Mouse (Mus musculus) hindbrain, embryonic 11.5 days (tissue): ENCODE measurements around the gene Scgb1c1. TPM values are rescaled to one million over a fixed set of nuclear protein-coding genes. Genes with fewer than 3 reads are reported as not detected.

Experiments
- ATAC-seq: fragments of 200-750 bp; cut with Nextera tagmentation; 2 replicates; pipeline ENCODE4 v1.8.0; 2017; ENCODE audit warnings: mild to moderate bottlenecking, moderate TSS enrichment, moderate library complexity; ENCODE audit not compliant: low FRiP score
- DNase-seq: peaks from one replicate; pipeline ENCODE4 v3.0.0-alpha.2; 2015; ENCODE audit warnings: low spot score
- H3K27ac ChIP-seq: fragments of 300-500 bp; sonication (generic); 2 replicates; pipeline ENCODE4 v1.5.1; 2014; ENCODE audit warnings: mild to moderate bottlenecking, low read depth, low read length
- H3K27me3 ChIP-seq: fragments of 300-500 bp; sonication (generic); 2 replicates; pipeline ENCODE4 v1.6.1; 2014; ENCODE audit warnings: mild to moderate bottlenecking, low read length, moderate library complexity, mixed read lengths; ENCODE audit not compliant: control insufficient read depth, insufficient read depth
- H3K36me3 ChIP-seq: fragments of 300-500 bp; sonication (generic); 2 replicates; pipeline ENCODE4 v1.6.1; 2014; ENCODE audit warnings: mild to moderate bottlenecking, low read length, moderate library complexity, mixed read lengths; ENCODE audit not compliant: control insufficient read depth, insufficient read depth
- H3K4me1 ChIP-seq: fragments of 300-500 bp; sonication (generic); replicated peaks from 2 replicates; pipeline ENCODE4 v1.6.1; 2014; ENCODE audit warnings: low read length, mixed read lengths; ENCODE audit not compliant: control insufficient read depth, insufficient read depth
- H3K4me2 ChIP-seq: fragments of 300-500 bp; sonication (generic); replicated peaks from 2 replicates; pipeline ENCODE4 v1.6.1; 2014; ENCODE audit warnings: mild to moderate bottlenecking, low read depth, low read length
- H3K4me3 ChIP-seq: fragments of 300-500 bp; sonication (generic); 2 replicates; pipeline ENCODE4 v1.5.1; 2014; ENCODE audit warnings: low read depth, low read length
- H3K9ac ChIP-seq: fragments of 300-500 bp; sonication (generic); 2 replicates; pipeline ENCODE4 v1.6.1; 2014; ENCODE audit warnings: low read depth, low read length
- H3K9me3 ChIP-seq: fragments of 300-500 bp; sonication (generic); 2 replicates; pipeline ENCODE4 v1.6.1; 2016; ENCODE audit warnings: low read length; ENCODE audit not compliant: control insufficient read depth
- WGBS: fragments of 180-500 bp; shearing (Covaris S2); extraction: QIAGEN DNeasy Blood & Tissue Kit; methylation state at CpG from one replicate; pipeline ENCODE4 v1.1.7; 2014; 5-methylcytosine and 5-hydroxymethylcytosine counted together
- polyA plus RNA-seq: library from polyadenylated mRNA; unstranded; fragments of >200 nt; fragmentation: Nextera tagmentation; extraction: Ambion mirVana; gene quantifications from 2 replicates; pipeline ENCODE4 v1.2.1, GENCODE M21; 2014

The Scgb1c1 gene
- polyA plus RNA-seq, 1 experiment from 2014 or later = not detected

- Histone ChIP-seq H3K9me3 (no peaks in the 10 kb centered on the region), H3K4me2 (peak overlapping the region; percentile 57), H3K4me1 (no peaks in the 10 kb centered on the region), H3K27me3 (no peaks in the 10 kb centered on the region), H3K4me3 (peak overlapping the region; percentile 43), H3K36me3 (no peaks in the 10 kb centered on the region), H3K27ac (no peak overlapping the region), H3K9ac (peak overlapping the region; percentile 46; the same call in 1 of the 2 replicates)
- DNase-seq (no peak), ATAC-seq (peak; percentile 52)
- WGBS = 48% methylated on average over 5 of the region's 5 CpGs
These were observed 24.1 kb upstream of the Scgb1c1 start for GRCm38 (mm10) chr7:140821305-140821652.

- H3K9ac ChIP-seq = peak within 1 kb of the TSS; percentile 46
- ATAC-seq (peak; percentile 88), DNase-seq (peak; percentile 67)
- H3K36me3 ChIP-seq = no peaks in the 10 kb centered on the region
- no peaks in the 10 kb centered on the region for H3K9me3 ChIP-seq
- no peaks in the 10 kb centered on the region for H3K27me3 ChIP-seq
- H3K4me2 ChIP-seq = peak within 1 kb of the TSS; percentile 57
- WGBS = 1% methylated on average over 21 of the region's 21 CpGs
- no peak within 1 kb of the TSS for H3K27ac ChIP-seq
- H3K4me3 ChIP-seq = peak within 1 kb of the TSS; percentile 43
- H3K4me1 ChIP-seq = no peaks in the 10 kb centered on the region
These were observed 23.6 kb upstream of the Scgb1c1 start, which contains the start of gene Zfp941 for GRCm38 (mm10) chr7:140821653-140822329. Gene Zfp941 (minus strand): TSS chr7:140822178.

GRCm38 (mm10) chr7:140822731-140823130 is 22.6 kb upstream of the Scgb1c1 start:
- Histone ChIP-seq H3K9me3 (no peaks in the 10 kb centered on the region), H3K27me3 (no peaks in the 10 kb centered on the region), H3K4me3 (no peak overlapping the region), H3K9ac (no peak overlapping the region), H3K4me2 (no peak overlapping the region), H3K36me3 (no peaks in the 10 kb centered on the region), H3K27ac (no peak overlapping the region), H3K4me1 (no peaks in the 10 kb centered on the region)
- ATAC-seq (no peak), DNase-seq (no peak)
- 89% methylated on average over 4 of the region's 4 CpGs for WGBS

- DNase-seq = peak; percentile 37
- Histone ChIP-seq H3K36me3 (no peaks in the 10 kb centered on the region), H3K27ac (no peak overlapping the region), H3K9ac (no peak overlapping the region), H3K4me3 (no peak overlapping the region), H3K9me3 (no peaks in the 10 kb centered on the region), H3K4me1 (no peaks in the 10 kb centered on the region), H3K4me2 (no peak overlapping the region), H3K27me3 (no peaks in the 10 kb centered on the region)
- ATAC-seq = no peak
- WGBS = 37% methylated on average over 8 of the region's 8 CpGs
These were observed 17.0 kb upstream of the Scgb1c1 start for GRCm38 (mm10) chr7:140828171-140828881.

- Histone ChIP-seq H3K36me3 (no peaks in the 10 kb centered on the region), H3K9ac (no peak overlapping the region), H3K4me3 (no peak overlapping the region), H3K27me3 (no peaks in the 10 kb centered on the region), H3K27ac (no peak overlapping the region), H3K4me2 (no peak overlapping the region), H3K4me1 (no peaks in the 10 kb centered on the region), H3K9me3 (no peaks in the 10 kb centered on the region)
- 71% methylated on average over 6 of the region's 6 CpGs for WGBS
- DNase-seq (no peak), ATAC-seq (no peak)
These were observed 13.9 kb upstream of the Scgb1c1 start for GRCm38 (mm10) chr7:140831447-140831846.

- Histone ChIP-seq H3K36me3 (no peaks in the 10 kb centered on the region), H3K9ac (no peak overlapping the region), H3K4me2 (no peak overlapping the region), H3K27me3 (no peaks in the 10 kb centered on the region), H3K4me3 (no peak overlapping the region), H3K4me1 (no peaks in the 10 kb centered on the region), H3K9me3 (no peaks in the 10 kb centered on the region), H3K27ac (no peak overlapping the region)
- no peak for DNase-seq
- 77% methylated on average over 4 of the region's 4 CpGs for WGBS
- ATAC-seq = no peak
These were observed 12.0 kb upstream of the Scgb1c1 start for GRCm38 (mm10) chr7:140833341-140833740.

GRCm38 (mm10) chr7:140834968-140835757 is 10.2 kb upstream of the Scgb1c1 start, which contains the start of gene Urah:
Gene Urah (plus strand): TSS chr7:140835018.
- ATAC-seq = no peak
- no peaks in the 10 kb centered on the region for H3K9me3 ChIP-seq
- 42% methylated on average over 20 of the region's 20 CpGs for WGBS
- no peak within 1 kb of the TSS for H3K4me2 ChIP-seq
- no peak for DNase-seq
- H3K27ac ChIP-seq = no peak within 1 kb of the TSS
- H3K4me1 ChIP-seq = no peaks in the 10 kb centered on the region
- no peaks in the 10 kb centered on the region for H3K27me3 ChIP-seq
- H3K4me3 ChIP-seq = no peak within 1 kb of the TSS
- no peaks in the 10 kb centered on the region for H3K36me3 ChIP-seq
- H3K9ac ChIP-seq = no peak within 1 kb of the TSS

GRCm38 (mm10) chr7:140835758-140836087 is 9.6 kb upstream of the Scgb1c1 start:
- no peaks in the 10 kb centered on the region for H3K36me3 ChIP-seq
- no peak overlapping the region for H3K4me2 ChIP-seq
- no peaks in the 10 kb centered on the region for H3K4me1 ChIP-seq
- no peak overlapping the region for H3K4me3 ChIP-seq
- H3K27ac ChIP-seq = no peak overlapping the region
- H3K9ac ChIP-seq = no peak overlapping the region
- H3K27me3 ChIP-seq = no peaks in the 10 kb centered on the region
- WGBS = 88% methylated on average over 2 of the region's 2 CpGs
- no peak for DNase-seq
- no peaks in the 10 kb centered on the region for H3K9me3 ChIP-seq
- no peak for ATAC-seq
